Mouse (Mus musculus) olfactory bulb, adult 2 months (tissue): ENCODE measurements at regions not wholly inside any gene's neighbourhood (a gene's known extent, or its start where the extent isn't known, plus 50 kb on each side); places are given as distances from the start of the nearest gene placed in this dataset.

ENCODE experiments used
- CTCF ChIP-seq: fragments of 200-500 bp; IDR thresholded peaks from 2 replicates; pipeline ENCODE4 v1.5.1; 2012; ENCODE audit warnings: low read depth, mild to moderate bottlenecking, low read length, moderate library complexity; ENCODE audit not compliant: insufficient read depth
- POLR2A ChIP-seq: fragments of 200-500 bp; IDR thresholded peaks from 2 replicates; pipeline ENCODE4 v1.6.1; 2012; ENCODE audit warnings: mild to moderate bottlenecking, low read depth, low read length, moderate library complexity; ENCODE audit not compliant: insufficient read depth

DNA sequence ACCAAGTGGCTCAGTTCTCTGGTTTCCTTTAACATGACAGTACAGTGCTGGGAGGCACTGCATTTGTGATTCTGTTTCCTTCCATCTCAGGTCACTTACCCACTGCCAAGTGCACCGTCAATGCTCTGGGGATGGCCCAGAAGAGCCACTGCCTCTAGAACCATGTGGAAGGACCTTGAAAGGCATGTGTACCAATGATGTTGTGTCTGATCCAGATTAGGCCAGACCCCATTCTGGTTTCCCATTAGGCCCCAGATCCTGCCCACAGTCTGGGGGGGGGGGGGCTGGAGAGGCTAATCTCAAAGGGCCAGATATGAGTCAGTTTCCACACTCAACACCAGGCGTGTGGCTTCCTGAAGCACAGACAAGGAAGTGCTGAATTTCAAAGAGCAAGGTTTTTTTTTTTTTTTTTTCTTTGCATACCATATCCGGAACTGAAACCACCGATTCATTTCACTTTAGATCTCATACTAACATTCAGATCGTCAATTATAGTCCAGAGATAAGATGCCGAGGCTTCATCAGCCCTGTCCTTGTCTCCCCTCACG, 162.6 kb upstream of the Bcl6 start:
- TF ChIP-seq CTCF: no peak
- no peak for TF ChIP-seq POLR2A
